In the genomic region with DNA sequence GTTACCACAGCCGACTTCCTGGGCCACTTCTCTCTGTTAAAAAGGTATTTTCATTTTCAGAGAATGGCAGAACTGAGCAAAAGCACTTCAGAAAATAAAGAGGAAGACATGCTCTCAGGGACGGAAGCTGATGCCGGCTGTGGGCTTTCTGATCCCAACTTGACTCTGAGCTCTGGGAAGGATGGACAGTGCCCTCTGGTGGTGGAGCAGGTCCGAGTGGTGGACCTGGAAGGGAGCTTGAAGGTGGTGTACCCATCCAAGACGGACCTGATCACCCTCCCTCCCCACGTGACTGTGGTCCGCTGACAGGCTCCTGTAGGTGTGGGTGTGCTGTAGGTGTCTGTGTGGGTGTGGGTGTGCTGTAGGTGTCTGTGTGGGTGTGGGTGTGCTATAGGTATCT, we compare ENCODE assay signal across 10 mouse cellular contexts. TPM values are rescaled to one million over a fixed set of nuclear protein-coding genes. Genes with fewer than 3 reads are reported as not detected.
DNase-seq lines count a peak whose midpoint lies in the region; ATAC-seq and TF ChIP-seq lines count a peak whose summit lies in the region.
"Had no signal": no experiment of that assay in that cellular context is flagged by ENCODE, and none has a peak within 500 bp of the region (broad histone marks: within the 10 kb centered on the region; RNA-seq: fewer than 3 reads in every experiment).

No protein-coding gene starts in this region.

- H3K9me3 ChIP-seq in lung, embryonic 14.5 days (ENCODE audit: low read depth, low read length) = no peaks in the 10 kb centered on the region
- H3K9me3 ChIP-seq in intestine, embryonic 15.5 days = no peaks in the 10 kb centered on the region; the same call in 1 of the 2 replicates

- H3K4me3 ChIP-seq in gastrocnemius, adult 2 months = no peak overlapping the region
- H3K4me3 ChIP-seq in lung, embryonic 14.5 days (ENCODE audit: low read depth, low read length) = no peak overlapping the region
- no peak overlapping the region for H3K4me3 ChIP-seq in intestine, embryonic 15.5 days (replicated peaks)

- no peak overlapping the region for H3K9ac ChIP-seq in lung, embryonic 14.5 days
- H3K9ac ChIP-seq in intestine, embryonic 15.5 days = no peak overlapping the region

- intact Hi-C loops in gastrocnemius, adult 2 months (cut with DNase I) = no loop called here

- no peaks in the 10 kb centered on the region for H3K27me3 ChIP-seq in lung, embryonic 14.5 days (ENCODE audit: insufficient read depth, low read length)
- H3K27me3 ChIP-seq in intestine, embryonic 15.5 days (replicated peaks) = no peaks in the 10 kb centered on the region

- H3K4me1 ChIP-seq in lung, embryonic 14.5 days (ENCODE audit: insufficient read depth) = no peaks in the 10 kb centered on the region
- peaks cover 26% of the 10 kb centered on the region for H3K4me1 ChIP-seq in intestine, embryonic 15.5 days (replicated peaks)

- H3K36me3 ChIP-seq in lung, embryonic 14.5 days (ENCODE audit: insufficient read depth) = peaks cover 79% of the 10 kb centered on the region
- peaks cover 56% of the 10 kb centered on the region for H3K36me3 ChIP-seq in intestine, embryonic 15.5 days

- WGBS in lung, embryonic 14.5 days = 70% methylated on average over 7 of the region's 7 CpGs
- 67% methylated on average over 7 of the region's 7 CpGs for WGBS in intestine, embryonic 15.5 days

- no peak overlapping the region for H3K27ac ChIP-seq in gastrocnemius, adult 2 months
- H3K27ac ChIP-seq in lung, embryonic 14.5 days (ENCODE audit: low read depth) = no peak overlapping the region
- no peak overlapping the region for H3K27ac ChIP-seq in intestine, embryonic 15.5 days

- TF ChIP-seq CTCF in gastrocnemius, adult 2 months (IDR thresholded peaks at IDR 0.05) = peak; percentile 69
- TF ChIP-seq CTCF in lung, embryonic 14.5 days (IDR thresholded peaks at IDR 0.05; ENCODE audit: low read depth) = peak; percentile 66

- H3K4me2 ChIP-seq in lung, embryonic 14.5 days = no peak overlapping the region
- H3K4me2 ChIP-seq in intestine, embryonic 15.5 days (replicated peaks) = no peak overlapping the region

- ATAC-seq in hematopoietic stem cell, adult 5-6 weeks (replicated peaks in 1 of 2; ENCODE audit: insufficient read depth in 1 of 2, low FRiP score in 2 of 2, low TSS enrichment in 1 of 2, low read depth in 1 of 2, poor library complexity in 2 of 2, severe bottlenecking in 2 of 2) = peak; percentile 22 to 29; a peak in 2 of 4 replicates
- no peak for ATAC-seq in lung, embryonic 14.5 days (ENCODE audit: insufficient read depth)
- ATAC-seq in intestine, embryonic 15.5 days = no peak

- DNase-seq in gastrocnemius, adult 2 months = peak; percentile 60
- DNase-seq in gastrocnemius, adult 8-10 months (ENCODE audit: low spot score in 2 of 2) = no peak
- DNase-seq in 3T3-L1 (ENCODE audit: low read depth, low spot score) (peak; percentile 63), NIH3T3 (ENCODE audit: low read depth) (peak; percentile 71)
- peak; percentile 45 for DNase-seq in lung, embryonic 14.5 days
- peak; percentile 41 to 44 for DNase-seq in thymus, postnatal 36 days

RNA-seq across cellular contexts. Expression of a gene that starts 6.5 kb away (rescaled TPM):
- 1 to 10 TPM; 2.0 to 2.3 TPM for total RNA-seq in gastrocnemius, adult 2 months (2021)
- total RNA-seq in gastrocnemius, adult 8-10 months (2022) = 1 to 10 TPM in 3 of 4 experiments, under 1 TPM in 1; 0.46 to 3.4 (median 1.4) TPM
- total RNA-seq in hematopoietic stem cell, adult 5-6 weeks (2017) = 0.94 and 1.4 TPM in 2 replicates
- polyA plus RNA-seq in lung, embryonic 14.5 days (2014; fragmentation: Nextera tagmentation; extraction: Ambion mirVana) = 33.3 and 37.2 TPM in 2 replicates
- 124 and 154 TPM in 2 replicates for polyA plus RNA-seq in intestine, embryonic 15.5 days (2015; fragmentation: Nextera tagmentation; extraction: Ambion mirVana)

RNA-seq across cellular contexts. Expression of a gene that starts 8.0 kb away (rescaled TPM):
- 10 to 100 TPM; 24.4 to 29.0 TPM for total RNA-seq in gastrocnemius, adult 2 months (2021)
- total RNA-seq in gastrocnemius, adult 8-10 months (2022) = 10 to 100 TPM; 19.4 to 29.8 (median 25.0) TPM
- 26.6 and 34.7 TPM in 2 replicates for total RNA-seq in hematopoietic stem cell, adult 5-6 weeks (2017)
- polyA plus RNA-seq in lung, embryonic 14.5 days (2014; fragmentation: Nextera tagmentation; extraction: Ambion mirVana) = 13.2 and 13.6 TPM in 2 replicates
- polyA plus RNA-seq in intestine, embryonic 15.5 days (2015; fragmentation: Nextera tagmentation; extraction: Ambion mirVana) = 22.3 and 23.3 TPM in 2 replicates

RNA-seq across cellular contexts. Expression of a gene that starts 22.9 kb away (rescaled TPM):
- not detected for total RNA-seq in gastrocnemius, adult 2 months (2021)
- total RNA-seq in gastrocnemius, adult 8-10 months (2022) = not detected
- total RNA-seq in hematopoietic stem cell, adult 5-6 weeks (2017) = not detected in 2 replicates
- 0.08 TPM in 1 of 2 replicates, not detected in the other for polyA plus RNA-seq in lung, embryonic 14.5 days (2014; fragmentation: Nextera tagmentation; extraction: Ambion mirVana)
- polyA plus RNA-seq in intestine, embryonic 15.5 days (2015; fragmentation: Nextera tagmentation; extraction: Ambion mirVana) = not detected in 2 replicates
- polyA plus RNA-seq: large intestine, adult 2 months; neural tube, embryonic 11.5 days had no signal

RNA-seq across cellular contexts. Expression of a gene that starts 44.6 kb away (rescaled TPM):
- total RNA-seq in gastrocnemius, adult 2 months (2021) = 10 to 100 TPM; 28.3 to 30.0 TPM
- 10 to 100 TPM; 28.2 to 34.0 (median 28.5) TPM for total RNA-seq in gastrocnemius, adult 8-10 months (2022)
- 6.0 and 7.8 TPM in 2 replicates for total RNA-seq in hematopoietic stem cell, adult 5-6 weeks (2017)
- polyA plus RNA-seq in lung, embryonic 14.5 days (2014; fragmentation: Nextera tagmentation; extraction: Ambion mirVana) = 18.9 and 21.4 TPM in 2 replicates
- 10.8 and 11.0 TPM in 2 replicates for polyA plus RNA-seq in intestine, embryonic 15.5 days (2015; fragmentation: Nextera tagmentation; extraction: Ambion mirVana)

RNA-seq across cellular contexts. Expression of a gene that starts 44.6 kb away (rescaled TPM):
- total RNA-seq in gastrocnemius, adult 2 months (2021) = 1 to 10 TPM; 1.0 to 2.6 TPM
- total RNA-seq in gastrocnemius, adult 8-10 months (2022) = 1 to 10 TPM in 2 of 4 experiments, under 1 TPM in 2; 0.83 to 2.2 (median 1.1) TPM
- total RNA-seq in hematopoietic stem cell, adult 5-6 weeks (2017) = 6.6 and 13.4 TPM in 2 replicates
- polyA plus RNA-seq in lung, embryonic 14.5 days (2014; fragmentation: Nextera tagmentation; extraction: Ambion mirVana) = 11.1 and 12.4 TPM in 2 replicates
- 14.1 and 15.3 TPM in 2 replicates for polyA plus RNA-seq in intestine, embryonic 15.5 days (2015; fragmentation: Nextera tagmentation; extraction: Ambion mirVana)

Comparison
In these comparisons a context has a peak if more than half of its experiments do, and no peak if none do; other contexts are left out.
1. DNase-seq: peak in gastrocnemius, adult 2 months (single experiment), 3T3-L1 (single experiment), NIH3T3 (single experiment), lung, embryonic 14.5 days (single experiment) and thymus, postnatal 36 days (2 of 2); none in gastrocnemius, adult 8-10 months (0 of 2).
2. ATAC-seq: peak in hematopoietic stem cell, adult 5-6 weeks (2 of 2); none in lung, embryonic 14.5 days (single experiment) and intestine, embryonic 15.5 days (single experiment).